Mouse (Mus musculus): ENCODE results near the gene Eif1. TPM values are rescaled to one million over a fixed set of nuclear protein-coding genes. Genes with fewer than 3 reads are reported as not detected.
"Not testable (repeated sequence)": the region's sequence is repeated elsewhere in the genome, so short reads cannot be mapped to it uniquely, and the experiment has no call there.

Eif1 gene
- polyA plus RNA-seq, 1 experiment from 2014 or later: 1,447 TPM

DNA sequence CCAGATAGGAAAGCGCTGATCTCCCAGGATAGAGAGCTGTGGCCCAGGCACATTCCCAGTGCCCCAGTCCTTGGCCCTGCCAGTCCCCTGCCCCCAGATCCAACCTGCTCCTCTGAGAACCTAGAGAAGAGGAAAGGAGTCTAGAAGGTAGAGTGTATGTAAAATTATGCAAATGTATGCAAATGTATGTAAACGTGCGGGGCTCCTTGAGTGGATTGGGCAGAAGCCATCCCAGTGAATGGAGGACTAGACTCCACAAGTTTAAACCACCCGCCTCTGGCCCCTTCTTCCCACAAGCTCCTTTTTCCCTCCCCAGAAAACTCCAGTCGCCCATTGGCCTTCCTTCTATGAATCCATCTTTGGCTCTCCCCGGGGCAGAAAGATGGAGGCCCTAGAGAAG, 26.8 kb upstream of the Eif1 start:
- WGBS: 47% methylated on average over 6 of the region's 6 CpGs

DNA sequence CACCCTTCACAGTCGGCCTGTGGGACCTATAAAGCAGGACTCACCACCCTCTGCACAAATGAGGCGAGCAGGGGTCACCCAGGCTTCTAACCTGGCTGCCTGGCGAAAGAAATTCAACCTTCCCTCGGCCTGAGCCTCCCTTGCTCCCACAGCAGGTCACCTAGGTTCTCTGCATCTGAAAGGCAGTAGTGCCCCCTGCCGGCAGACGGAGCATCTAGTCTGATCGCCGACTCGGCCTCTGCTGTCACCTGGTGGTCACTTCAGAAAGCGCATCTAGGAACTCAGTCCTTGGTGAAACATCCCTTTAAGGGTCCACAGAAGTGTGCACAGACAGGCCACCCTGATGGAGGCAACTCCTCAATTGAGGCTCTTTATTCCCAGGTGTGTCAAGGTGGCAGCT, 24.4 kb upstream of the Eif1 start:
- no peak overlapping the region; the same call in 1 of the 2 replicates for H3K9ac ChIP-seq
- peaks cover 7% of the 10 kb centered on the region; the same call in 1 of the 2 replicates for H3K4me1 ChIP-seq
- H3K4me3 ChIP-seq: no peak overlapping the region
- peak overlapping the region; percentile 26; the same call in 1 of the 2 replicates for H3K4me2 ChIP-seq (replicated peaks)
- H3K27me3 ChIP-seq: no peaks in the 10 kb centered on the region
- no peak overlapping the region for H3K27ac ChIP-seq
- no peaks in the 10 kb centered on the region for H3K9me3 ChIP-seq (replicated peaks)
- 6% methylated on average over 10 of the region's 10 CpGs for WGBS
- no peaks in the 10 kb centered on the region for H3K36me3 ChIP-seq
- ATAC-seq (ENCODE audit: low FRiP score): peak; percentile 30; the same call in 1 of the 2 replicates

More for the DNA sequence above, 26.8 kb upstream of the Eif1 start:
- Histone ChIP-seq H3K9ac (no peak overlapping the region), H3K4me1 (0 out of 2 replicates have a peak, but pooled peaks cover 3% of the 10 kb centered on the region), H3K9me3 (replicated peaks) (no peaks in the 10 kb centered on the region), H3K27me3 (no peaks in the 10 kb centered on the region), H3K36me3 (no peaks in the 10 kb centered on the region), H3K4me3 (no peak overlapping the region), H3K27ac (no peak overlapping the region), H3K4me2 (replicated peaks) (no peak overlapping the region)
- 0 out of 2 replicates have a peak, but pooled peaks have one; percentile 38 for ATAC-seq (ENCODE audit: low FRiP score)

DNA sequence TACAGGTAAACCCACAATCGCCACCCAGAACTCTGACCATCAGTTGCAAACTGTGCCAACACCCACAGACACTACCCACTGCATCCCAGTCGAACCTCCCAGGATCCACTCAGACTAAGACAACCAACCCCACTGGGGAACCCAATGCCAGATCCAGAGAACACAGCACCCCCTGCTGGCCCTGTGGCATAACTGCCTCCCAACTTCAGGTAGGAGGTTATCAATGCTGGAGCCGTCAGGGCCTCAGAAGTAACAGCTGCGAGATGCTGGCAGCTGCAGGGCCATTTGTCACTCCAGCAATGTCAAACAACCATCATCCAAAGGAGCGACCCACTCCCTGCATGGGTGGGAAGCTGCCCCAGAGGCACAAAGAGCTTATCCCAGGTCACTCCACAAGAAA, 21.9 kb upstream of the Eif1 start:
- H3K4me3 ChIP-seq: peak overlapping the region; percentile 10; the same call in 1 of the 2 replicates
- no peaks in the 10 kb centered on the region for H3K9me3 ChIP-seq (replicated peaks)
- no peak; the same call in 1 of the 2 replicates for ATAC-seq (ENCODE audit: low FRiP score)
- H3K27me3 ChIP-seq: no peaks in the 10 kb centered on the region
- H3K27ac ChIP-seq: no peak overlapping the region
- H3K4me1 ChIP-seq: peaks cover 7% of the 10 kb centered on the region; the same call in 1 of the 2 replicates
- H3K4me2 ChIP-seq (replicated peaks): peak overlapping the region; percentile 37
- no peaks in the 10 kb centered on the region for H3K36me3 ChIP-seq
- H3K9ac ChIP-seq: no peak overlapping the region
- WGBS: 36% methylated on average over 5 of the region's 5 CpGs

DNA sequence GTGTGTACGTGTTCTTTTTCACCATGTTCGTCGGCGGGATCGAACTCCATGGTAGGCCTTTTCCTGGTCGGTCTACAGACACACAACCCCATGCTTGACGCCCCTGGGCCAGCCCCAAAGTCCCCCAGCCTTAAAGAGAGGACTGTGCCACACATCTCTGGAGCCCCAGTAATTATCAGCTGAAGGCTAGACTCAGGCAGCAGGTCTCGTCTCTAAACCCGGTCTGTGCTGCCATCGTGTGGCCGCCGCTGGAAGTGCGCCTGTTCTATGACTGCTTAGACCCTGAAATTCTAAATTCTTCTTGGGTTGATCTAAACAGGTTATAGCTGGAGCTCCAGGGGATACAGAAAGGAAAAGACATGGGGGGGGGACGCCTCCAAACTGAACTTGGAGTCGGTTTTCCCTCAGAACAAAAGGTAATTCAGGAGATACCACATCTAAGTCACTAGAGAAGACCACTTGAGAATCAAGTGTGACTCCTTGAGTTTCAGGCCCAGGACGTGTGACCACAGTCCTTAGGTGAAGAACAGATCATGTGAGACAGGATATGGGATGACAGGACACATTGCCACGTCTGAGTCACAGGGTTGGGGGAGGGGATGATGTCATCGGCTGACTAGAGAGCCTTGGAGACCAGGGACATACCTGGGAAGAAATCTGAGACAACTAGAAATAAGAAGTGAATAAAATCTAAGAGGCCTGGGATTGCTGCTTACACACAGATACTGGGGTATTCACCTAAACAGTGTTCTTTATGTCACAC, 21.2 kb upstream of the Eif1 start:
- ATAC-seq (ENCODE audit: low FRiP score): peak; percentile 53; the same call in 1 of the 2 replicates
- peaks cover 4% of the 10 kb centered on the region; the same call in 1 of the 2 replicates for H3K4me1 ChIP-seq
- H3K9ac ChIP-seq: no peak overlapping the region
- H3K36me3 ChIP-seq: no peaks in the 10 kb centered on the region
- H3K9me3 ChIP-seq (replicated peaks): no peaks in the 10 kb centered on the region
- 23% methylated on average over 18 of the region's 18 CpGs for WGBS
- peak overlapping the region; percentile 10; the same call in 1 of the 2 replicates for H3K4me3 ChIP-seq
- H3K27ac ChIP-seq: no peak overlapping the region
- no peaks in the 10 kb centered on the region for H3K27me3 ChIP-seq
- H3K4me2 ChIP-seq (replicated peaks): peak overlapping the region; percentile 37

DNA sequence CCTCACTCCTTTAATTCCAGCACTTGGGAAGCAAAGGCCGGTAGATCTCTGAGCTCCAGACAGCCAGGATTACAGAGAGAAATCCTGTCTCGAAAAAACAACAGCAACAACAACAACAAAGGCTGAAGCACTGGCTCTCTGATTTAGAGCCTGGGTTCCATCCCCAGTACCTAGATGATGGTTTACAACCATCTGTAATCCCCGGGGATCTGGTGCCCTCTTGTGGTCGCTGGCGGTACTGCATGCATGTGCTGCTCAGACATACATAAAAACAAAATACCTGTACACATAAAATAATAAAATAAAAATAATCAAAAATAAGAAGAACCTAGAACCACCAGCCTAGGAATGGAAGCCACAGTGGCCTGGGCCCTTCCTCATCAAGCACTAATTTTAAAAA, 19.4 kb upstream of the Eif1 start:
- no peak for ATAC-seq (ENCODE audit: low FRiP score)
- H3K4me1 ChIP-seq: peaks cover 4% of the 10 kb centered on the region; the same call in 1 of the 2 replicates
- H3K4me2 ChIP-seq (replicated peaks): no peak overlapping the region
- no peak overlapping the region for H3K4me3 ChIP-seq
- H3K9me3 ChIP-seq (replicated peaks): no peaks in the 10 kb centered on the region
- no peaks in the 10 kb centered on the region for H3K36me3 ChIP-seq
- WGBS: 13% methylated on average over 5 of the region's 5 CpGs
- H3K27me3 ChIP-seq: no peaks in the 10 kb centered on the region
- no peak overlapping the region for H3K27ac ChIP-seq
- no peak overlapping the region for H3K9ac ChIP-seq

DNA sequence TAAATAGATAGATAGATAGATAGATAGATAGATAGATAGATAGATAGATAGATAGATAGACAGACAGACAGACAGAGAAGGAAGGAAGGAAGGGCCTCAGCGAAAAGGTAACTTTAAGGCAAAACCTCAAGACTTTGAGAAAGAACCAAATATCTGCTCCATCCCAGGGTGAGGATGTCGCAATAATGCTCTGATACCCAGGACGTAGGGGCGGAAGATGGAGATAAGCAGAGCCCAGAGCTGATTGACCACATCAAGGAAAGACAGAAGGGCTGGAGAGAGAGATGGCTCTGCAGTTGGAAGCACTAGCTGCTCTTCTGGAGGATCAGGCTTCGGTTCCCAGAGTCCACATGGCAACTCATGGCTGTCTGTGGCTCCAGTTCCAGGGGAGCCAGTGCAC, 18.4 kb upstream of the Eif1 start:
- H3K36me3 ChIP-seq: no peaks in the 10 kb centered on the region
- H3K4me1 ChIP-seq: peaks cover 4% of the 10 kb centered on the region; the same call in 1 of the 2 replicates
- WGBS: 94% methylated on average over 5 of the region's 5 CpGs
- no peak overlapping the region for H3K27ac ChIP-seq
- ATAC-seq (ENCODE audit: low FRiP score): no peak
- H3K9ac ChIP-seq: no peak overlapping the region
- H3K4me3 ChIP-seq: no peak overlapping the region
- H3K27me3 ChIP-seq: no peaks in the 10 kb centered on the region
- H3K4me2 ChIP-seq (replicated peaks): no peak overlapping the region
- H3K9me3 ChIP-seq (replicated peaks): no peaks in the 10 kb centered on the region

DNA sequence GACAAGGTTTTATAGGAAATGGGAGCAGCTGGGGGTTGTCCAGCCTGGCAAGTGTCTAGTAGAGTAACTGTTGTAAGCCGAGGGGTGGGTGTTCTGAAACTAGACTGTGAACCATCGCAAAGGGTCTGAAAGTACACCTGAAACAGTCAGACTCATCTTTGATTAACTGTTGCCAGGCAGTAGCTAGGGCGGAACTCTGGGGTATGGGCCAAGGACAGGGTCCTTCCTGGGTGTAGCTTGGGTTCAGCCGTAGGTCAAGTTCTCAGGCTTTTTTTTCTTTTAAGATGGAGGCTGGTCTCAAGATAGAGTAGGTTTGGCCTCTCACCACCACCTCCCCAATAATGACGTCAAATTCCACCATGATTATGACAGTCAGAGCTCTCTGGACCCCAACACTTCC, 11.8 kb upstream of the Eif1 start:
- Histone ChIP-seq H3K4me3 (no peak overlapping the region), H3K4me1 (peaks cover 9% of the 10 kb centered on the region), H3K9ac (no peak overlapping the region), H3K27me3 (no peaks in the 10 kb centered on the region), H3K36me3 (no peaks in the 10 kb centered on the region), H3K9me3 (replicated peaks) (no peaks in the 10 kb centered on the region), H3K27ac (no peak overlapping the region), H3K4me2 (replicated peaks) (no peak overlapping the region)
- no peak for ATAC-seq (ENCODE audit: low FRiP score)
- WGBS: 92% methylated on average over 5 of the region's 5 CpGs

DNA sequence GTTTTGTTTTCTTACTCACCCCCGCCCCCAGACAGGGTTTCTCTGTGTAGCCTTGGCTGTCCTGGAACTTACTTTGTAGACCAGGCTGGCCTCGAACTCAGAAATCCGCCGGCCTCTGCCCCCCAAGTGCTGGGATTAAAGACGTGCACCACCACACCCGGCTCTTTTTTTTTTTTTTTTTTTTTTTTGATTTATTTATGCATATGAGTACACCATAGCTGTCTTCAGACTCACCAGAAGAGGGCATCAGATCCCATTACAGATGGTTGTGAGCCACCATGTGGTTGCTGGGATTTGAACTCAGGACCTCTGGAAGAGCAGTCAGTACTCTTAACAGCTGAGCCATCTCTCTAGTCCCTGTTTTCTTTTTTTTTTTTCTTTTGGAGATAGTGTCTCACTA, 11.0 kb upstream of the Eif1 start:
- 95% methylated on average over 5 of the region's 6 CpGs for WGBS
- not testable (repeated sequence) for H3K27me3 ChIP-seq; H3K4me2 ChIP-seq (replicated peaks); H3K9ac ChIP-seq; H3K27ac ChIP-seq; H3K4me3 ChIP-seq; H3K4me1 ChIP-seq; H3K9me3 ChIP-seq (replicated peaks); H3K36me3 ChIP-seq; ATAC-seq (ENCODE audit: low FRiP score)

DNA sequence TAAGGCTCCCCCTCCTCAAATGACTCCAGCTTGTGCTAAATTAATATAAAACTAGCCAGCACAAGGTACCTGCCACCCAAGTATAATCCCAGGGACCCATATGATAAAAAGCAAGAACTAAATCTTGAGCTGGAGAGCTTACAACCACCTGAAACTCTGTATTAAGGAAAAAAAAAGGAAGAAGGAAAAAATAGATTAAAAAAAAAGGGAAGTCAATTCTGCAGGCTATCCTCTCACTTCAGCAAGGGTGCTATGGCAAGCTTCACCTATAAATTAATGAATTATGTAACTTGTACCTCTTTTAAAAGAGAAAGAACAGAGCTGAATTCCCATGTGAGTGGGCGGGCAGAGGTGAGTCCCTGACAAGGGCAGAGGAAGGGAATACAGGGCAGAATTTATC, 8.0 kb upstream of the Eif1 start:
- Histone ChIP-seq H3K9ac (no peak overlapping the region), H3K27ac (0 out of 2 replicates have a peak overlapping the region, but pooled peaks have one; percentile 48), H3K4me1 (peaks cover 9% of the 10 kb centered on the region), H3K36me3 (no peaks in the 10 kb centered on the region), H3K27me3 (no peaks in the 10 kb centered on the region), H3K4me3 (no peak overlapping the region), H3K4me2 (replicated peaks) (no peak overlapping the region), H3K9me3 (replicated peaks) (no peaks in the 10 kb centered on the region)
- ATAC-seq (ENCODE audit: low FRiP score): no peak
- WGBS: 54% methylated on average over 1 of the region's 1 CpGs

DNA sequence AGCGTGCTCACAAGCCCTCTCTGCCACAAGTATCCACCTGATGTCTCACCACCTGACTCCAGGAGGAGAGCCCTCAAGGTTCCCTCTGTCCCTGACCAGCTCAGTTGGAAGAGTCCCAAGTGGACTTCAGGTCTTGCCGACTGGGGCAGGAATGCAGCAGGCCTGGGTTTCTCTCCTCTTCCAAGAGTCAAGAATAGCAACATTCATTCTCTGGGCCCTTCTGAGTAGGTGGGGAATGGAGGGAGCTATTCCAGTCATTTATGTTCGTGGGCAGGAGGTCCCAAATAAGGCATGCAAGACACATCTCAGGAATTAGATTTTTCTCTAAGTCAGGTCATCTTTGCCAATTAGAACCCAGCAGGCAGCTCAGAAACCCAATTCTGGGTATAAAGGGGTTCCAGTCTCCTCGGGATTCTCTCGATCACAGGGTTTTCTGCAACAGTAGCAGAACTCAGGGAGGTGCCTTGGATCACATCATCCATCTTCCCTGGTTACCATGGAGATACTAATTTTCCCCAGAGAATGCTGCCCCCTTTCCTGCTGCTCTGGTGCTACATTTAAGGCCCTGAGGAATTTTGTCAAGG, 7.5 kb upstream of the Eif1 start:
- Histone ChIP-seq H3K9me3 (replicated peaks) (no peaks in the 10 kb centered on the region), H3K4me3 (no peak overlapping the region), H3K9ac (no peak overlapping the region), H3K4me2 (replicated peaks) (no peak overlapping the region), H3K27me3 (no peaks in the 10 kb centered on the region), H3K36me3 (no peaks in the 10 kb centered on the region), H3K4me1 (peaks cover 9% of the 10 kb centered on the region), H3K27ac (peak overlapping the region; percentile 52; the same call in 1 of the 2 replicates)
- WGBS: 28% methylated on average over 5 of the region's 5 CpGs
- 0 out of 2 replicates have a peak, but pooled peaks have one; percentile 26 for ATAC-seq (ENCODE audit: low FRiP score)

DNA sequence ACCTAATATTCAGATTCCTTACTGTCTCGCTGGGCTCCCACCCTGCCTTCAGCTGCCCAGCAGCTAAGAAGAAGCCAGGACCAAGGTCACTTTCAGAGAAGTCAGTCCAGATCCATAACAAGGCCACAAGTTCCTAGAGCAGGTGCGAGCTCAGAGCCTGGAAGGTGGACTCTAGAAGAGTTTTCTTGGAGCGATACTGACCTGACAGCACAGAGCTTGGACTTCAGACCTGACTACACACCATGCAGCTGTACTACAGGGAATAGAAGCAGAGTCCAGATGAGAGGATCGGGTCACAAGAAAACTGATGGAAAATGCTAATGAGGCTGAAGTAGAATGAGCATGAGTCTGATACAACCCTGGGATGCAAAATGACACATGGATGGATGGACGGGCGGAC, 6.3 kb upstream of the Eif1 start:
- H3K9ac ChIP-seq: no peak overlapping the region
- H3K4me1 ChIP-seq: peaks cover 9% of the 10 kb centered on the region
- 86% methylated on average over 6 of the region's 6 CpGs for WGBS
- H3K27me3 ChIP-seq: no peaks in the 10 kb centered on the region
- H3K4me3 ChIP-seq: no peak overlapping the region
- ATAC-seq (ENCODE audit: low FRiP score): no peak
- H3K27ac ChIP-seq: no peak overlapping the region
- no peaks in the 10 kb centered on the region for H3K36me3 ChIP-seq
- H3K4me2 ChIP-seq (replicated peaks): no peak overlapping the region
- H3K9me3 ChIP-seq (replicated peaks): no peaks in the 10 kb centered on the region

DNA sequence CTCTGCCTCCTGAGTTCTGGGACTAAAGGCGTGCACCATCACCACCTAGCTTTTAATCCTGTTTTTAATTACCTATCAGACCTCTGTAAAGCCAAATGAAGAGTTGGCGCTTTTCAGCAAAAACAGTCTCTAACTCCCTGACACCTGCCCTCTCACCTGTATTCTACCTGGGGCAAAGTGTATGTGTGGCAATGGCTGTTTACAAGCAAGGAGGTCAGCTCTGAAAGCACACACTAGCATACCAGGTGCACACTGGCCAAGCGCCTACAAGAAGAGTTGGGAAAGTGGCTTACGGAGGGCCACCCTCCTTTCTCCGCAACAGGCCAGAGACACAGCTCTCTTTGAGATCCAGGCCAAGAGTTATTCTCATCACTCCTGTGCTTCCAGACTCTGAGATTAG, 4.2 kb upstream of the Eif1 start:
- no peaks in the 10 kb centered on the region for H3K36me3 ChIP-seq
- H3K9ac ChIP-seq: no peak overlapping the region
- ATAC-seq (ENCODE audit: low FRiP score): no peak
- no peak overlapping the region for H3K4me2 ChIP-seq (replicated peaks)
- H3K9me3 ChIP-seq (replicated peaks): no peaks in the 10 kb centered on the region
- no peak overlapping the region for H3K4me3 ChIP-seq
- no peak overlapping the region for H3K27ac ChIP-seq
- H3K4me1 ChIP-seq: peaks cover 9% of the 10 kb centered on the region
- no peaks in the 10 kb centered on the region for H3K27me3 ChIP-seq
- 87% methylated on average over 5 of the region's 5 CpGs for WGBS

Data from hindbrain, embryonic 12.5 days (tissue).